Mouse (Mus musculus) cerebellum, adult 18-20 months (tissue): ENCODE measurements at regions not wholly inside any gene's neighbourhood (a gene's known extent, or its start where the extent isn't known, plus 50 kb on each side); places are given as distances from the start of the nearest gene placed in this dataset.
A peak's percentile ranks its signal among the peaks of the same experiment; 100 is the strongest.

ENCODE experiments used
- DNase-seq, 2 experiments: peaks; one replicate each; pipeline ENCODE4 v3.0.0; 2021

DNA sequence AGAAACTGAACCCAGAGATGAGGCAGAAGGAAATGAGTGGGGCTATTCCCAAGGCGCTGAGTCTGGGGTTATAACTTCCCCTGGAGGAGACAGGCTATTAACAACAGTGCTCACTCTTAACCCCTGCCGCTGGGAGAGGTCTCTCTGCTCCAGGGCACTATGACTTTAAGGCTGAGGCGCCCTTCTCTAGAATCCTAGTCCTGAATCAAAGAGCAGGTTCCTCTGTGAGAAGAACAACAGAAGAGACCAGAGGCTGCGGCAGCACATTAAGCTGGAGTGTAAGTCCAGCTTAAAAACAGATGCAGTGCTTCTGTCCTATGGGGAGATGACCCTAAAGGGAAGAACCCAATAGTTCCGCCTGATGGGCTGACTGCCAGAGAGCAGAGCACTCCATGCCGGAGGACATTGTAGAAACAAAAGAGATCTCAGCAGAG lies 173.4 kb upstream of the Klf7 start:
- no peak for DNase-seq

DNA sequence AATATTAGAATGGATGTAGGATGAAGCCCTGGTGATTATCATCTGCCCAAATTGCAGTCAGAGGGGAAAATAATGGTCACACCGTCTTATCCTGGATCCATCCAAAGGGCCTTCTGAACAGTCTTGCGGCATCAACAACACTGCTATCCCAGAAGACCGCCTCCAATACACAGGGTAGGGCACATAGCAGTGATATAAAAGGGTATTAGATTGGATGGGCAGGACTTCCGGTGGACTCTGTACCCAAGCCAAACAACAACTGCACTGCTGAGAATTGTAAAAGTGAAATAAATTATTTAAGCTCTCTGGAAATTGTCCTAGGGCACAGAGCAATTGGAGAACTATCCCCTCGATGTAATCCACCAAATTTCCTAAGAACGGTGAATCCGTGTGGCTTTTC lies 173.0 kb upstream of the Klf7 start:
- DNase-seq, result no peak

DNA sequence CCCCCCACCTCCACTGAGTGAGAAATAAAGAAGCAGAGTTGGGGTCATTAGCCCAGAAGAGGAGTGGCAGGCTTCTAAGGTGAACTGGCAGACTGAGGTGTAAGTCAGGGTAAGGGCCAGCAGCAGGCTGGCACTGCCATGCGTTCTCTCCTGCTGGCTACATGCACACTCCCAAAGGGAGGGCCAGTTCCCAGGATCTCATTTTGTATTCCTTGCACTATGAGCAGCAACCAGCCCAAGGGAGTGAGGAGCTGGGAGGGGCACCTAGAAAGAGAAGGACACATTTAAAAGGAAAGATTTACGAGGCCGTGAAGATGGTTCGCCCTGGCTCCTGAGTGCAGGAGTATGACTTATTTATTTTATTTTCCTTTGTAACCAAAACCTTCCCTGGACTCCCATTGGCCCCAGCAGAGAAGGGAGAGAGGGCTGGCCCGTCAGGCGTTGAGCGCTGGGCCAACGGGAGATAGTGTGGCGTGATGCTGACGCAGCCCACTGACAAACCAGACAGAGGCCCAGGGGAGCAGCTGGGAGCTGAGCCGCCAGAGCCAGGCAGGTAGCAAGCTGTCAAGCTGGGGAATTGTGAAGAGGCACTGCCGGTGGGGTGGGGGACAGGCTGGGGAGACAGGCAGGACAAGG lies 166.8 kb upstream of the Klf7 start:
- peak; percentile 25 to 26 for DNase-seq

- no peak for DNase-seq
Measured at GRCm38 (mm10) chr1:64287068-64287467, 165.0 kb upstream of the Klf7 start.

GRCm38 (mm10) chr1:64284656-64285055 lies 162.6 kb upstream of the Klf7 start:
- peak; percentile 41 to 47 for DNase-seq

DNA sequence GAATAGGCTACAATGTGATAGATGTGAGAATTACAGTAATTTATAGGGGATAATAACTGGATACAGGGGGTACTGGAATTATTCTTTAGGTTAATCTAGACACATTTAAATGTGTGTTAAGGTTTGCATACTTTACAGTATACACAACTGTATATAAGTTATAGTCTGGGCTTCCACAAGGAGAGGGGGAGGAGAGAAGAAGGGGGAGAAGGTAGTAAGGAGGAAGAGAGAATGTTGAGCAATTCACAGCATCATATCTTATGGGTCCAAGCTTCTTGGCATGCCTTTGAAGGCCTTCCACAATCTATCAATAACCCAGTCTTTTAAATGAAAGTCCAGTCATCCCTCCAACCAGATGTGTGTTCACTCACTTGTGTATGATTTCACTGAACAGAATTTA lies 153.8 kb upstream of the Klf7 start:
- no peak for DNase-seq

- DNase-seq, result no peak
Measured at GRCm38 (mm10) chr1:64275086-64275802, 153.2 kb upstream of the Klf7 start.

DNA sequence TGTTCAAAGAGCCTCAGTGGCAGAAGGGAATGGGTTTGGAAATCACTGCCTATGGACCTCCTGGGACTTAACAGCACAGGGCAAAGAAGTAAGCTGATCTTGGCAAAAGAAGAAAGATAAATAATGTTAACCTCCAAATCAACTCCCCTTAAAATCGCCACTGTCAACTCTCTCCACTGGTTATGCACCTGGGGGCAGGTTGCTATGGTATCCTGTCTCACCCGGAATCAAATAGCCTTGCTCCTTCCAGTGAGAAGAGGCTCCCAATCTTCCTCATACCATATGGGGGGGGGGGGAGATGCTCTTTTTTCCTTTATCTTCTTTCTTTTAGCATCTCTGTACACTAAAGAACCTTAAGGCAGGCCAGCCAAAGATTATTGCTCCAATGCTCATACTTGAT lies 135.2 kb upstream of the Klf7 start:
- DNase-seq, result no peak

DNA sequence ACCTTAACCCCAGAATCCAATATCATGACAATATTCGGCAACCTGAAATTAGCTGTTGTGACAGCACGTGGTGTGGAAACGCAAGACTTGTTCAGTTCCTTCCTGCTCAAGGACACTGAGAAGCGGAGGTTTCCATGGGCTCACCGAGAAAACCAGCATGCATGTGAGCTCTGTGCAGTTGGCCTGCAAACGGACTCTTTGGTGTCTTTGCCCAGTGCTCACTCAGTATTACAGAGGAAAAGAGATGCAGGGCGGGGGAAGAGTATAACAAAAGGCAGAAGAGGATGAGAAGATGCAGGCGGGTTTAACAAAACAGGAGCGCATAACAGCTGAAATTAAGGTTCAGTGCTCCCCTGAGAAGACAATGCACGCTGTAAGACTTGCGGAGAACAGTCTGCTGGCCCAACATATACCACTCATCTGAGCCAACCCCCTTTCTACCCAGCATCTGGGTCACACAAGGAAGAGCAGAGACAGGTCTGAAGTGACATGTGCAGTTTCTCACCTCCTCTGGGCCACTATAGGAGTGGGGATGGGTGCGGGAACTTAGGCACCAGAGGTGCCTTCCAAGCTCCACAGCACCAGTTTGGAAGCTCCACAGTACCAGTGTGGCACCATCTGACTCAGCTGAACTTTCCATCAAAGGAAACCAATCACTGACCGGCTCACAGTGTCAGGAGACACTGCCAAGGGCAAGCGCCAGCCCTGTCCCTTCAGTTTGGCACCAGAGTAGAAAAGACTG lies 133.6 kb upstream of the Klf7 start:
- peak; percentile 54 to 65 for DNase-seq

- DNase-seq, result no peak
Measured at GRCm38 (mm10) chr1:64254673-64255072, 132.6 kb upstream of the Klf7 start.

DNA sequence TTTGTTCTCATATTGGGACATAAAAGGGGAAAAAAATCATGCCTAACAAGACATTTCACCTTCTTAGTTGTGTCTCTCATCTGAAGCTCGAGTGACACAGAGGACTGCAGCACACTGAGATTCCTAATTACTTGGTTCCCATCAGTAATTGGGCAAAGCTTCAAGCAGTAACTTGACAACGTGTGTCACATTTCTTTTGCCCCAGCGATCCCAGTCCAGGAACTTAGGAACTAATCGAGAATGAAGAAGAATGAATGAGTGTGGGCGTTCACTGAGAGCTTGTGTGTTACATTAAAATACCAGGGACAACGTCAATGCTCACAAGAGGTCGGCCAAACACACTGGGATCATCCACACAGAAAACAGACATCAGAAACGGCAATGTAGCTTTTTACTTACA lies 131.9 kb upstream of the Klf7 start:
- DNase-seq, result no peak

- no peak for DNase-seq
Measured at GRCm38 (mm10) chr1:64242401-64242800, 120.3 kb upstream of the Klf7 start.

GRCm38 (mm10) chr1:64229654-64230053 lies 107.6 kb upstream of the Klf7 start:
- DNase-seq, result no peak

- peak; percentile 88 to 93 for DNase-seq
Measured at GRCm38 (mm10) chr1:64226001-64226918, 104.2 kb upstream of the Klf7 start.

GRCm38 (mm10) chr1:64223779-64224687 lies 102.0 kb upstream of the Klf7 start:
- DNase-seq, result peak; percentile 17 to 31

DNA sequence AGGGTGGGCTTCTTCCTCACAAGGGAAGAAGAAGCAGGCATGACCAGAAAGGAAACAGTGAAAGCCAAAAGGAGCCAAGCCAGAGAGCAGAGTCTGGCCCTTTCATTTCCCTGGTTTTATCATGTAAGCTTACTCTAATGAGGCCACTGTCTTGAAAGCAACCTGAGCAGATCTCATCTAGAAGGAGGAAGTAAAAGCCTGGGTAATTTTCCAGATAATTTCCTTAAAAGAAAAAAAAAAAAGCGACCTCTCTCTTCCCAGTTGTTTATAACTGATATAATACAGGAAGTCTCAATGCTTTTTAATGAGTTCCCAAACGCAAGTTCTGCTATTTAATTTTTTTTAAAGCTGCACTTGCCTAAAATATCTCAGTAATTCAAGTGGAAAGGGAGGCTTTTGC lies 100.4 kb upstream of the Klf7 start:
- no peak for DNase-seq

- peak; percentile 14 to 29 for DNase-seq
Measured at GRCm38 (mm10) chr1:64220486-64220885, 98.4 kb upstream of the Klf7 start.

DNA sequence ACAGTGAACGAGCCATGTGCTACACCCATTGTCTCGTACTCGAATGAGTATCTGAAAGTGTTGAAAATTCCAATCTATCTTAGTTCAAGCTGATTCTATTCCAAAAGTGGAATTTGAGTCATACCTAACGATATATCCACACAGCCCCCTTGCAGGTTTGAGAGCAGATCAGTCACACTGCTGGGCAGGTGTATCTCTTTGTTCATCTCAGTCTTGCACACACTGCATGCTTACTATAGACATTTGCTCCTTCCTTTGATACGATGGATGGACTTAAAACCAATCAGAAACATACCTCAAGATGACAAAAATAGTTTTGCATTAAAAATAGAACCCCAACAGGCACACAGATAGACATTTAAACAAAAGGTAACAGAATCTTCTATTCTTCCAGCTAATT lies 98.0 kb upstream of the Klf7 start:
- DNase-seq, result no peak

DNA sequence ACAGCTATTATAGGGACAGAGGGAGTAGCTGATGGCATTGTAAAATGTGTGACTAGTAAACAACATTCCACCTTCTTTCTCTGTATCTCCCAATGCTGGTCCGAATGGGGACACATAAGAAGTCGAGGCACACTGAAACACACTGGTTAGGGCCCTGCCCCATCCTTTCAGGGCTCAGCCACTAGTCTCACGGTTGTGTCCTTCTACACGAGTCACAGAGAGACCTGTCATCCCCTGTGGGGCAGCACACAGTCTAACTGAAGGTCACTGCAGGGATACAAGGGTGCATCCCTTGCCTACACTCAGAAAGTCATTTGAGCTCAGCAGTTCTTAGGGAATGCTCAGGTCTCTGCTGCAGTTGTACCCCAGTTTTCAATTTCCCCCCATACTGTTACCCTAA lies 93.6 kb upstream of the Klf7 start:
- DNase-seq, result no peak

DNA sequence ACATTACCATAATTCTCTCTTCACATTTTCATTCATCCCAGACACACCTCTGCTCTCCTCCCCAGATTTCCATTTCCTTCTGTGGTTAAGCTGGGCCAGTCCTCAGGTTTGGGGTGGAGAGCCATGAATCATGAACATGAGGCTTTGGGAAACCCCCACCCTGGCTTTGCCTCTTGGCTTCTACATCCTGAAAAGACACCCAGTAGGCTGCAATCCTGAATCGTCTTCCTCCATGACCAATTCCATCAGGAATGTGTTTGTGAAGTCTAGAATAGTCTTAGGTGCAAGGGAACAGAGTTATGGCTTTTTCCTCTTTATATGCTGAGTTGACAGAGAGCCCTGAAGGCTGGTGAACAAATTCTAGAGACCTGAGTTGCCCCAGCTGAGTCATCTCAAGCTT lies 87.0 kb upstream of the Klf7 start:
- no peak for DNase-seq

- no peak for DNase-seq
Measured at GRCm38 (mm10) chr1:64200387-64201023, 78.4 kb upstream of the Klf7 start.
